Mouse (Mus musculus) small intestine, adult 2 months (tissue): Measurements from ENCODE around the gene Psmd10.

Experiments
- CTCF ChIP-seq: fragments of 200-500 bp; IDR thresholded peaks from 2 replicates; pipeline ENCODE4 v1.5.1; 2012; ENCODE audit warnings: low read depth, mild to moderate bottlenecking, control low read depth, inconsistent platforms, low read length, moderate library complexity, mixed read lengths; ENCODE audit not compliant: insufficient replicate concordance, insufficient read length; ENCODE audit errors: extremely low read depth
- POLR2A ChIP-seq: fragments of 200-500 bp; IDR thresholded peaks from 2 replicates; pipeline ENCODE4 v1.6.1; 2012; ENCODE audit warnings: low read depth, mild to moderate bottlenecking, control low read depth, inconsistent platforms, low read length, moderate library complexity

- no peak for TF ChIP-seq CTCF
- no peak for TF ChIP-seq POLR2A
These were observed 41.5 kb upstream of the Psmd10 start for GRCm38 (mm10) chrX:140997912-140998545.
